Mouse (Mus musculus) effector memory CD4-positive, alpha-beta T cell, adult 7 months (primary cell): ENCODE measurements around the gene Slc22a7. TPM values are rescaled to one million over a fixed set of nuclear protein-coding genes. Genes with fewer than 3 reads are reported as not detected.

Experiments
- polyA plus RNA-seq: library from polyadenylated mRNA; unstranded; fragments of 100-300 nt; shearing (Covaris generic); gene quantifications from one replicate; pipeline ENCODE4 v1.2.1, GENCODE M21; 2017

Slc22a7 gene
- polyA plus RNA-seq = not detected

DNA sequence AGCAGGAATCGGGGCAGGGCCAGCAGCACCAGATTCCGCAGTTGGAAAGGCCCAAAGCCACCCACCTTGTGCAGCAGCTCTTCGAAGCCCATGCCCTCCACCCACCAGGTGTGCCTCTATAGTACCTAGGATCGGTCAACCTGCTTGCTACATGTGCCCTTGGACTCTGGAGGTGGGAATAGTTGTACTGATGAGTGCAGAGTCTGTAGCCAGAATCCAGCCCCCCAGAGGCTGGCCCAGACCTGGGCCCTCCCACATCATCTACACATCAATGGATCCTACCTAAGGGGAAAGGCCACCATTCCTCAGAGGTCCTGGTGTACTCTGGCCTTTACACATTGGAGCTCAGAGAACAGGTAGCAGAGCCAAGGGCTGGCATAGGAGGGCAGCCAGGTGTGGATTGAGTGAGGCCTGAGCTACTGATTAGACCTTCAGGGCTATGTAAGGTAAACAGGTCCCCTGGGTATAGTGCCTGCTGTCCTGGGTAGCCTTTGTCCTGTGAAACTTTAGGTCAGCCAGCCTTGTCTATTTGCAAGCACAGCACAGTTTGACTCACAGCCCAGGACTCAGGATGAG lies at the start of gene Slc22a7:
TSS of gene Slc22a7 (minus strand) at position 160 of the 576 bp plus-strand sequence.

DNA sequence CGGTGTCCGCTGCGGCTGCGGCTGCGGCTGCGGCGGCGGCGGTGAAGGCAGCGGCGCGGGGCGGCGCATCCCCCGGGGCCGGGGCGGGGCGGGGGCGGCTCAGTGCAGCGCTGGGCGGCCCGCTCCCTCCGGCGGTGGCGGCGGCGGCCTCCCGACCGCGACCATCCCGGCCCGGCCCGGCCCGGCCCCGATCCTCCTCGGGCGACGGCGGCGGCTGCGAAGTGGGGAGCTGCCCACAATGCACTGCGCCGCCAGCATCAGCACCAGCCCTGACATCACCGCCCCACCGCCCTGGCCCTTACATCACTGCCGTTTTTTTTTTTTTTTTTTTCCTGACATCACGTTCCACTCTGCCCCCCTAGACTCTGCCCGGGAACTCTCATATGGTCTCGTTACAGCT lies 49.2 kb upstream of the Slc22a7 start, which contains the start of gene Ttbk1:
TSS of gene Ttbk1 (minus strand) at position 245 of the 400 bp plus-strand sequence.

DNA sequence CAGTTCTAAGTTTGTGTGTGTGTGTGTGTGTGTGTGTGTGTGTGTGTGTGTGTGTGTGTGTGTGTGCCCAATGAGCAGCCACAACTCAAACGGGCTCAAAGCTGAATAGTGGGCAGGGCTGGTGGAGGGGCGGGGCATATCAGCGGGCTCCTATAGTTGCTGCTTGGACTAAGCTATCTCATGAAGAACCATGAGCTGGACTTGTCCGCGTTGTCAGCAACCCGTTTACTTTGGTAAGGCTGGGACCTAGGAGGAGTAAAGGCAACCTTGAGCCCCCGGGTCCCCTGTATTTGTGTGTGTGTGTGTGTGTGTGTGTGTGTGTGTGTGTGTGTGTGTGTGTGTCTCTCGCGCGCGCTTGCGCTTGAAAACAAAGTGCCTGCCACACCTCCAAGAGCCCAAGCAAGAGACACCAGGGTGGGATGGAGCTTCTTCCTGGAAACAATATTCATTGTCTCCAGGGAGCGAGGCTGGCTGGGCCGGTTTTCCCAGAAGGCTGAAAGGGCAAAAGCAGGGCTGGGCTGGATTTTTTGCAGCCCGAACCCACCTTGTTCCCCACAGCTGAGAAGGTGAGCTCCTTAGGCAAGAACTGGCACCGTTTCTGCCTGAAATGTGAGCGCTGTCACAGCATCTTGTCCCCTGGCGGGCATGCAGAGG lies 9.4 kb downstream of the Slc22a7 start, which contains the start of gene Crip3:
TSS of gene Crip3 (plus strand) at position 166 of the 654 bp plus-strand sequence.

DNA sequence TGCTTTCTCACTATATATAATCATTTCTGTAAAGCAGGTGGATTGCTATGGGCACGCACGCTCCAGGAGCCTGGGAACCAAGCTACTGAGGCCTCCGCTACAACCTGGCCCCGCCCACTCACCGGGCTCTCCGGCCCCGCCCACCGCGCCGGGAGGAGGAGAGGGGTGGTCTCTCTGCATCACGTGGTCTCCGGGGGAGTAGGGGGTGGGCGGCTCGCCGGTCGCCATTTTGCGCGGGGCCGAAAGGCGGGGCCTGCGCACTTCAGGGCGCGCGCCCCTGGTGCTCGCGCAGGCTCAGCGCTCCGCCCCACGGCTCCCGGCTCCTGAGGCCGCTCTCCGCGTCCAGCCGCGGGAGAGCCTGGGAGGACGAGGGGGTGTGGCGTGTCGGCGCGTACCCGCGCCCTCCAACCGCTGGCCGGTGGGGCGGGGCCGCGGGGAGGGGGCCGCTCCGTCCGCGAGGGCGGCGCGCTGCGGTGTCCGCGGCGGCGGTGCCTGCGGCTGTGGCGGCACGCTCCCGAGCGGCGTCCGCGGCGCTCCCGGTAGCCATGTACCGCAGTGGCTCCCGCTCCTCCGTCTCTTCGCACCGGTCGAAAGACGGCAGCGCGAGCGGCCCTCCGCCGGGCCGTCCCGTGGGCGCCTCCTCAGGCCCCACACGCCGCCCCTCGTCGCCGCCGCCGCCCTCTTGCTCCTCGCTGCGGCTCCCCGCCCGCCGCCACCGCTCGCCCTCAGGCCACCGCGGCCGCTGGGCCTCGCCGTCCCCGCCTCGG lies 54.8 kb downstream of the Slc22a7 start, which contains the start of gene Zfp318:
TSS of gene Zfp318 (plus strand) at position 438 of the 767 bp plus-strand sequence.

Other genes with a start within 250 kb of the Slc22a7 start
- gene Polh, start 235.8 kb downstream of the Slc22a7 start, polyA plus RNA-seq = 3.1 TPM
- 23.4 TPM for gene Xpo5, start 235.7 kb downstream of the Slc22a7 start, polyA plus RNA-seq
- gene Polr1c, start 190.4 kb downstream of the Slc22a7 start, polyA plus RNA-seq = 69.3 TPM
- 150 TPM for gene Yipf3, start 190.4 kb downstream of the Slc22a7 start, polyA plus RNA-seq
- not detected for gene Lrrc73, start 184.9 kb downstream of the Slc22a7 start, polyA plus RNA-seq
- 57.7 TPM for gene Tjap1, start 155.4 kb downstream of the Slc22a7 start, polyA plus RNA-seq
- gene Dlk2, start 141.0 kb downstream of the Slc22a7 start, polyA plus RNA-seq = not detected
- 6.7 TPM for gene Abcc10, start 110.1 kb downstream of the Slc22a7 start, polyA plus RNA-seq
- gene Zfp318, start 54.7 kb downstream of the Slc22a7 start, polyA plus RNA-seq = 10.6 TPM
- gene Crip3, start 9.5 kb downstream of the Slc22a7 start, polyA plus RNA-seq = not detected
- 0.13 TPM for gene Ttbk1, start 49.2 kb upstream of the Slc22a7 start, polyA plus RNA-seq
- 0.96 TPM for gene Dnph1, start 58.3 kb upstream of the Slc22a7 start, polyA plus RNA-seq
- 5.4 TPM for gene Cul9, start 107.9 kb upstream of the Slc22a7 start, polyA plus RNA-seq
- 26.4 TPM for gene Srf, start 117.7 kb upstream of the Slc22a7 start, polyA plus RNA-seq
- gene Ptk7, start 191.0 kb upstream of the Slc22a7 start, polyA plus RNA-seq = not detected
- gene Klc4, start 207.6 kb upstream of the Slc22a7 start, polyA plus RNA-seq = 17.7 TPM
- 34.7 TPM for gene Mrpl2, start 207.8 kb upstream of the Slc22a7 start, polyA plus RNA-seq
- 1.5 TPM for gene Cul7, start 211.9 kb upstream of the Slc22a7 start, polyA plus RNA-seq
- gene Rrp36, start 235.9 kb upstream of the Slc22a7 start, polyA plus RNA-seq = 36.3 TPM
- 81.7 TPM for gene Mea1, start 240.3 kb upstream of the Slc22a7 start, polyA plus RNA-seq
- 82.7 TPM for gene Klhdc3, start 242.5 kb upstream of the Slc22a7 start, polyA plus RNA-seq